Mouse (Mus musculus): ENCODE data around the gene Lkaaear1. TPM values are rescaled to one million over a fixed set of nuclear protein-coding genes. Genes with fewer than 3 reads are reported as not detected.
A peak's percentile ranks its signal among the peaks of the same experiment; 100 is the strongest.

The Lkaaear1 gene
- polyA plus RNA-seq, 1 experiment from 2014 or later: not detected

GRCm38 (mm10) chr2:181691083-181691482 is 7.2 kb downstream of the Lkaaear1 start:
- 89% methylated on average over 6 of the region's 6 CpGs for WGBS
- Histone ChIP-seq H3K4me2 (ENCODE audit: low read depth, low read length, severe bottlenecking) (no peak overlapping the region), H3K4me3 (ENCODE audit: low read depth, low read length) (no peak overlapping the region), H3K27ac (ENCODE audit: low read depth, low read length) (no peak overlapping the region), H3K36me3 (ENCODE audit: control insufficient read depth, insufficient read depth, low read length) (no peaks in the 10 kb centered on the region; the same call in 1 of the 2 replicates), H3K4me1 (replicated peaks; ENCODE audit: control insufficient read depth, insufficient read depth, low read length) (no peaks in the 10 kb centered on the region; the same call in 1 of the 2 replicates), H3K9me3 (ENCODE audit: control insufficient read depth, low read length) (no peaks in the 10 kb centered on the region), H3K27me3 (ENCODE audit: control insufficient read depth, insufficient read depth, low read length) (no peaks in the 10 kb centered on the region), H3K9ac (ENCODE audit: low read length) (no peak overlapping the region)
- ATAC-seq (replicated peaks; ENCODE audit: low FRiP score) (no peak), DNase-seq (ENCODE audit: low spot score) (no peak)

GRCm38 (mm10) chr2:181689466-181690160 is 8.6 kb downstream of the Lkaaear1 start:
- H3K4me1 ChIP-seq (replicated peaks; ENCODE audit: control insufficient read depth, insufficient read depth, low read length): no peaks in the 10 kb centered on the region; the same call in 1 of the 2 replicates
- no peaks in the 10 kb centered on the region for H3K9me3 ChIP-seq (ENCODE audit: control insufficient read depth, low read length)
- H3K36me3 ChIP-seq (ENCODE audit: control insufficient read depth, insufficient read depth, low read length): no peaks in the 10 kb centered on the region; the same call in 1 of the 2 replicates
- ATAC-seq (replicated peaks; ENCODE audit: low FRiP score) (no peak), DNase-seq (ENCODE audit: low spot score) (no peak)
- H3K4me3 ChIP-seq (ENCODE audit: low read depth, low read length): no peak overlapping the region
- no peak overlapping the region for H3K27ac ChIP-seq (ENCODE audit: low read depth, low read length)
- H3K4me2 ChIP-seq (ENCODE audit: low read depth, low read length, severe bottlenecking): no peak overlapping the region
- no peak overlapping the region for H3K9ac ChIP-seq (ENCODE audit: low read length)
- 93% methylated on average over 10 of the region's 10 CpGs for WGBS
- H3K27me3 ChIP-seq (ENCODE audit: control insufficient read depth, insufficient read depth, low read length): no peaks in the 10 kb centered on the region

- no peaks in the 10 kb centered on the region; the same call in 1 of the 2 replicates for H3K4me1 ChIP-seq (replicated peaks; ENCODE audit: control insufficient read depth, insufficient read depth, low read length)
- H3K36me3 ChIP-seq (ENCODE audit: control insufficient read depth, insufficient read depth, low read length): no peaks in the 10 kb centered on the region; the same call in 1 of the 2 replicates
- no peaks in the 10 kb centered on the region for H3K9me3 ChIP-seq (ENCODE audit: control insufficient read depth, low read length)
- H3K9ac ChIP-seq (ENCODE audit: low read length): no peak overlapping the region
- DNase-seq (ENCODE audit: low spot score): no peak
- H3K4me2 ChIP-seq (ENCODE audit: low read depth, low read length, severe bottlenecking): no peak overlapping the region
- ATAC-seq (replicated peaks; ENCODE audit: low FRiP score): no peak
- H3K27me3 ChIP-seq (ENCODE audit: control insufficient read depth, insufficient read depth, low read length): no peaks in the 10 kb centered on the region
- 96% methylated on average over 8 of the region's 8 CpGs for WGBS
- no peak overlapping the region for H3K4me3 ChIP-seq (ENCODE audit: low read depth, low read length)
- no peak overlapping the region for H3K27ac ChIP-seq (ENCODE audit: low read depth, low read length)
These were observed 10.7 kb downstream of the Lkaaear1 start for GRCm38 (mm10) chr2:181687586-181687985.

- H3K4me2 ChIP-seq (ENCODE audit: low read depth, low read length, severe bottlenecking): no peak overlapping the region
- H3K36me3 ChIP-seq (ENCODE audit: control insufficient read depth, insufficient read depth, low read length): no peaks in the 10 kb centered on the region; the same call in 1 of the 2 replicates
- peaks cover 3% of the 10 kb centered on the region; the same call in 1 of the 2 replicates for H3K4me1 ChIP-seq (replicated peaks; ENCODE audit: control insufficient read depth, insufficient read depth, low read length)
- WGBS: 94% methylated on average over 4 of the region's 4 CpGs
- H3K4me3 ChIP-seq (ENCODE audit: low read depth, low read length): no peak overlapping the region
- H3K27me3 ChIP-seq (ENCODE audit: control insufficient read depth, insufficient read depth, low read length): no peaks in the 10 kb centered on the region
- H3K27ac ChIP-seq (ENCODE audit: low read depth, low read length): no peak overlapping the region
- DNase-seq (ENCODE audit: low spot score): no peak
- ATAC-seq (replicated peaks; ENCODE audit: low FRiP score): no peak
- no peak overlapping the region for H3K9ac ChIP-seq (ENCODE audit: low read length)
- H3K9me3 ChIP-seq (ENCODE audit: control insufficient read depth, low read length): no peaks in the 10 kb centered on the region
These were observed 12.6 kb downstream of the Lkaaear1 start for GRCm38 (mm10) chr2:181685686-181686085.

- Histone ChIP-seq H3K9ac (ENCODE audit: low read length) (no peak overlapping the region), H3K4me3 (ENCODE audit: low read depth, low read length) (no peak overlapping the region), H3K9me3 (ENCODE audit: control insufficient read depth, low read length) (no peaks in the 10 kb centered on the region), H3K36me3 (ENCODE audit: control insufficient read depth, insufficient read depth, low read length) (no peaks in the 10 kb centered on the region; the same call in 1 of the 2 replicates), H3K27ac (ENCODE audit: low read depth, low read length) (no peak overlapping the region), H3K4me2 (ENCODE audit: low read depth, low read length, severe bottlenecking) (no peak overlapping the region), H3K4me1 (replicated peaks; ENCODE audit: control insufficient read depth, insufficient read depth, low read length) (peaks cover 6% of the 10 kb centered on the region; the same call in 1 of the 2 replicates), H3K27me3 (ENCODE audit: control insufficient read depth, insufficient read depth, low read length) (no peaks in the 10 kb centered on the region)
- DNase-seq (ENCODE audit: low spot score): no peak
- no peak for ATAC-seq (replicated peaks; ENCODE audit: low FRiP score)
- 84% methylated on average over 1 of the region's 1 CpGs for WGBS
These were observed 13.5 kb downstream of the Lkaaear1 start for GRCm38 (mm10) chr2:181684713-181685112.

GRCm38 (mm10) chr2:181683381-181683780 is 14.9 kb downstream of the Lkaaear1 start:
- no peaks in the 10 kb centered on the region for H3K9me3 ChIP-seq (ENCODE audit: control insufficient read depth, low read length)
- 69% methylated on average over 4 of the region's 4 CpGs for WGBS
- ATAC-seq (replicated peaks; ENCODE audit: low FRiP score): no peak

GRCm38 (mm10) chr2:181681978-181682377 is 16.3 kb downstream of the Lkaaear1 start:
- no peak overlapping the region for H3K4me3 ChIP-seq (ENCODE audit: low read depth, low read length)
- H3K27ac ChIP-seq (ENCODE audit: low read depth, low read length): no peak overlapping the region
- ATAC-seq (replicated peaks; ENCODE audit: low FRiP score) (no peak), DNase-seq (ENCODE audit: low spot score) (peak; percentile 22)
- H3K27me3 ChIP-seq (ENCODE audit: control insufficient read depth, insufficient read depth, low read length): no peaks in the 10 kb centered on the region
- H3K9me3 ChIP-seq (ENCODE audit: control insufficient read depth, low read length): no peaks in the 10 kb centered on the region
- WGBS: 85% methylated on average over 1 of the region's 1 CpGs
- no peak overlapping the region for H3K4me2 ChIP-seq (ENCODE audit: low read depth, low read length, severe bottlenecking)
- no peak overlapping the region for H3K9ac ChIP-seq (ENCODE audit: low read length)
- H3K4me1 ChIP-seq (replicated peaks; ENCODE audit: control insufficient read depth, insufficient read depth, low read length): peaks cover 9% of the 10 kb centered on the region; the same call in 1 of the 2 replicates
- no peaks in the 10 kb centered on the region; the same call in 1 of the 2 replicates for H3K36me3 ChIP-seq (ENCODE audit: control insufficient read depth, insufficient read depth, low read length)

More at GRCm38 (mm10) chr2:181683381-181683780, 14.9 kb downstream of the Lkaaear1 start:
- no peak overlapping the region for H3K4me2 ChIP-seq (ENCODE audit: low read depth, low read length, severe bottlenecking)
- DNase-seq (ENCODE audit: low spot score): peak; percentile 46
- H3K27me3 ChIP-seq (ENCODE audit: control insufficient read depth, insufficient read depth, low read length): no peaks in the 10 kb centered on the region
- no peak overlapping the region for H3K9ac ChIP-seq (ENCODE audit: low read length)
- H3K4me1 ChIP-seq (replicated peaks; ENCODE audit: control insufficient read depth, insufficient read depth, low read length): peaks cover 9% of the 10 kb centered on the region; the same call in 1 of the 2 replicates
- H3K4me3 ChIP-seq (ENCODE audit: low read depth, low read length): no peak overlapping the region
- no peaks in the 10 kb centered on the region; the same call in 1 of the 2 replicates for H3K36me3 ChIP-seq (ENCODE audit: control insufficient read depth, insufficient read depth, low read length)
- no peak overlapping the region for H3K27ac ChIP-seq (ENCODE audit: low read depth, low read length)

GRCm38 (mm10) chr2:181680716-181681117 is 17.5 kb downstream of the Lkaaear1 start:
- Histone ChIP-seq H3K27me3 (ENCODE audit: control insufficient read depth, insufficient read depth, low read length) (no peaks in the 10 kb centered on the region), H3K9me3 (ENCODE audit: control insufficient read depth, low read length) (no peaks in the 10 kb centered on the region), H3K36me3 (ENCODE audit: control insufficient read depth, insufficient read depth, low read length) (no peaks in the 10 kb centered on the region), H3K4me2 (ENCODE audit: low read depth, low read length, severe bottlenecking) (peak overlapping the region; percentile 96), H3K9ac (ENCODE audit: low read length) (peak overlapping the region; percentile 88), H3K4me1 (replicated peaks; ENCODE audit: control insufficient read depth, insufficient read depth, low read length) (peaks cover 9% of the 10 kb centered on the region; the same call in 1 of the 2 replicates), H3K4me3 (ENCODE audit: low read depth, low read length) (peak overlapping the region; percentile 59), H3K27ac (ENCODE audit: low read depth, low read length) (no peak overlapping the region)
- ATAC-seq (replicated peaks; ENCODE audit: low FRiP score) (peak; percentile 14), DNase-seq (ENCODE audit: low spot score) (no peak)
- WGBS: 17% methylated on average over 7 of the region's 7 CpGs
